20 mouse cellular contexts compared by ENCODE assay signal in the genomic region with DNA sequence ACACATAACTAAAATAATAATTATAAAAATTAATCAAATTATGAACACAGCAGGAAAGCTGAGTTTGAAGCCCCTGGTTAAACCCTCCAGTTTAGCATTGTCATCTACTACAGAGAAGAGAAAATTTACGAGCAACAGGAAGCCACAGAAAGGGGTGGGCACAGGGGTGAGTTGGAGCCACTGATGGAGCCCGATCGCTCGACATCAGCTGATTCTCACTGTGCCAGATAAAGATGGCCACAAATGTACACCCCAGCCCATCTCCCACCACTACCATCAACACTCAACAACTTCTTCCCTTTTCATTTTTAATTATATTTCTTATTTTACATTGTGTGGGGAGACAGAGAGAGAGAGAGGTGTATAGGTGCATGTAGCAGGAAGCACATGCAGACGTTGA. TPM values are rescaled to one million over a fixed set of nuclear protein-coding genes. Genes with fewer than 3 reads are reported as not detected.
DNase-seq lines count a peak whose midpoint lies in the region; ATAC-seq lines count a peak whose summit lies in the region.
"Had no signal": no experiment of that assay in that cellular context is flagged by ENCODE, and none has a peak within 500 bp of the region (broad histone marks: within the 10 kb centered on the region; RNA-seq: fewer than 3 reads in every experiment).

No protein-coding gene starts in this region.

- peaks cover 30% of the 10 kb centered on the region for H3K36me3 ChIP-seq in liver, embryonic 12.5 days

- 43% methylated on average over 5 of the region's 5 CpGs for WGBS in liver, embryonic 12.5 days (ENCODE audit: insufficient replicate concordance)

- no peaks in the 10 kb centered on the region for H3K27me3 ChIP-seq in liver, embryonic 12.5 days (replicated peaks)
- H3K27me3 ChIP-seq: CH12.LX; embryonic facial prominence, embryonic 15.5 days had no signal

- peak overlapping the region; percentile 79; the same call in 1 of the 2 replicates for H3K27ac ChIP-seq in liver, embryonic 12.5 days
- H3K27ac ChIP-seq: embryonic facial prominence, embryonic 15.5 days; forebrain, embryonic 10.5 days had no signal

- H3K4me2 ChIP-seq in liver, embryonic 12.5 days: peak overlapping the region; percentile 96; the same call in 1 of the 2 replicates

- DNase-seq in liver: no peak
- DNase-seq in CD4-positive, CD25-positive, alpha-beta regulatory T cell, adult 2 months (ENCODE audit: low read depth, low spot score): peak; percentile 59
- peak; percentile 59 for DNase-seq in naive thymus-derived CD4-positive, alpha-beta T cell, adult 2 months (ENCODE audit: low read depth)
- DNase-seq in layer of hippocampus, adult 11-12 months (ENCODE audit: low spot score): no peak
- DNase-seq in lung, postnatal 10 days: no peak
- DNase-seq: adrenal gland, postnatal 36 days; cerebellum, adult 9-10 months; gastrocnemius, postnatal 25 days; heart, postnatal 14 days; kidney, adult 18-20 months; kidney, postnatal 25 days; layer of hippocampus, adult 9-11 months; right cerebral cortex, postnatal 25 days had no signal

- H3K4me3 ChIP-seq in liver, embryonic 12.5 days: no peak overlapping the region
- H3K4me3 ChIP-seq: embryonic facial prominence, embryonic 15.5 days had no signal

- ATAC-seq in liver, embryonic 12.5 days: no peak
- ATAC-seq in activated CD4-positive, CD25-positive, alpha-beta regulatory T cell, adult 4 months: peak; percentile 33
- ATAC-seq: hindbrain, embryonic 16.5 days had no signal

- no peak overlapping the region for H3K9ac ChIP-seq in liver, embryonic 12.5 days
- H3K9ac ChIP-seq: embryonic facial prominence, embryonic 15.5 days; lung, embryonic 14.5 days had no signal

- no peaks in the 10 kb centered on the region for H3K9me3 ChIP-seq in liver, embryonic 12.5 days (replicated peaks)
- H3K9me3 ChIP-seq: embryonic facial prominence, embryonic 15.5 days; forebrain, embryonic 10.5 days had no signal

- peaks cover 38% of the 10 kb centered on the region for H3K4me1 ChIP-seq in liver, embryonic 12.5 days

RNA-seq across cellular contexts. Expression of gene Fbxl18, which starts 1.5 kb away (rescaled TPM):
- 5.8 and 6.1 TPM in 2 replicates for polyA plus RNA-seq in liver, embryonic 12.5 days (2016; fragmentation: Nextera tagmentation; extraction: Ambion mirVana)
- 10 to 100 TPM in 1 of 2 experiments, 1 to 10 TPM in 1; 2.1 to 13.9 TPM for polyA plus RNA-seq in activated CD4-positive, CD25-positive, alpha-beta regulatory T cell, adult 4 months (2017; shearing (Covaris generic))

RNA-seq across cellular contexts. Expression of gene Actb, which starts 9.8 kb away (rescaled TPM):
- 7,775 and 7,997 TPM in 2 replicates for polyA plus RNA-seq in liver, embryonic 12.5 days (2016; fragmentation: Nextera tagmentation; extraction: Ambion mirVana)
- over 10,000 TPM; 26,186 to 54,151 TPM for polyA plus RNA-seq in activated CD4-positive, CD25-positive, alpha-beta regulatory T cell, adult 4 months (2017; shearing (Covaris generic))

Comparison
In these comparisons a context has a peak if more than half of its experiments do, and no peak if none do; other contexts are left out.
1. DNase-seq: peak in CD4-positive, CD25-positive, alpha-beta regulatory T cell, adult 2 months (single experiment) and naive thymus-derived CD4-positive, alpha-beta T cell, adult 2 months (single experiment); none in liver (single experiment), layer of hippocampus, adult 11-12 months (single experiment) and lung, postnatal 10 days (single experiment).